Mouse (Mus musculus) erythroblast, embryonic 14.5 days (primary cell): ENCODE results near the gene Fbxo2. TPM values are rescaled to one million over a fixed set of nuclear protein-coding genes. Genes with fewer than 3 reads are reported as not detected.
"Not testable (repeated sequence)": the region's sequence is repeated elsewhere in the genome, so short reads cannot be mapped to it uniquely, and the experiment has no call there.

Source experiments
- H3K27me3 ChIP-seq: 2 replicates; pipeline ENCODE4 v1.6.1; 2012; ENCODE audit warnings: inconsistent platforms; ENCODE audit not compliant: control insufficient read depth
- H3K36me3 ChIP-seq: 2 replicates; pipeline ENCODE4 v1.6.1; 2012; ENCODE audit warnings: mild to moderate bottlenecking, inconsistent platforms; ENCODE audit not compliant: control insufficient read depth
- H3K4me1 ChIP-seq: 2 replicates; pipeline ENCODE4 v1.6.1; 2012; ENCODE audit warnings: inconsistent platforms; ENCODE audit not compliant: control insufficient read depth
- H3K4me3 ChIP-seq: replicated peaks from 2 replicates; pipeline ENCODE3; 2012; ENCODE audit warnings: moderate library complexity, mild to moderate bottlenecking, inconsistent platforms
- H3K9me3 ChIP-seq: 2 replicates; pipeline ENCODE4 v1.6.1; 2012; ENCODE audit warnings: low read length, inconsistent platforms, mixed read lengths; ENCODE audit not compliant: control insufficient read depth
- GATA1 ChIP-seq: IDR thresholded peaks from 2 replicates; pipeline ENCODE4 v1.6.1; 2012; ENCODE audit warnings: low read length, inconsistent platforms, mixed read lengths
- TAL1 ChIP-seq: IDR thresholded peaks from 3 replicates; pipeline ENCODE4 v1.6.1; 2012; ENCODE audit warnings: low read length, inconsistent platforms, mixed read lengths
- polyA plus RNA-seq: library from polyadenylated mRNA; stranded (reverse); fragments of >175 nt; gene quantifications from 2 replicates; pipeline ENCODE4 v1.2.3, GENCODE M21; 2012

The Fbxo2 gene
- not detected in 2 replicates for polyA plus RNA-seq

DNA sequence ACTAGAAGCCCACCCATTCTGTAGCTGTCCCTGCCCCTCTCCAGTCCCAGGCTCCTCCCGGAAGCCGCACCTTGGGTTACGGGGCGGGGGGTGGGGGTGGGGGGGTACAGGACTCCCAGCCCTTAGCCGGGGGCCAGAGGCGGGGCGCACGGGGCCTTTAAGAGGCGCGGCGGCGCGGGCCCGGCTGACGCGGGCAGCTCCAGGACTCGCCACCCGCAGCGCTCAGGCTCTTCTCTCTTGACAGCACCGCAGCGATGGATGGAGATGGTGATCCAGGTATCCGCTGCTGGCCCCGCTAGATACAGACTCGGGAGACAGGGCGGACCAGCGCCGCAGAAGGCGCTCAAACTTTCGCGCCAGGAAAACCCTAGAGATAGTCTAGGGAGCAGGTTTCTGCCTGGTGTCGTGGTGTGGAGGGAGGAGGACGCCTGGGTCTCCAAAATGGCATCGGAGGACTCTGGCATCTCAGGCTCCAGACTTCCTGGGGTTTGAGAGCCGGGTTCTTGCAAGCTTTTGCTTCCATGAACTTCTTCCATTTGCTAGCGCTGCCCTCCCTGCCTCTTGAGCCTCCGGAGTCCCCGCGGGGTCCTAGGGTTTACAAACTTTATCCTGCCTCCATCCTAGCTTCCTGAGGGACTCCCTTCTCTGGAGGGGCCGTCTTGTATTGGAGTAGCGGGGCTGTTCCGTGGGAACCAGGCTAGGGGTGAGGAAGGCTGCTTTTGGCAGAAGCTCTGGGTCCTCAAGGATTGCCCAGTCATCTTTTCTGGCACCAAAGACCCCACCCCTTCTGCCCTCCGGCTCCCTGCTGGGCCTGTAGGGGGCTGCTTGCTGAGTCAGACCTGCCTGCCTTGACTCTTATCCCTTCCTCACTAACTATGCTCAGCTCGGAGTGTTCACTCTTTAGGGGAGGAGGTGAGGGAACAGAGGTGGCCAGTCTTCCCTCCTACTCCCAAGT is at the start of gene Fbxo2, which contains the start of gene Fbxo44:
Gene Fbxo2 (plus strand): TSS at position 186 of the 955 bp plus-strand sequence.
Gene Fbxo44 (minus strand): TSS at position 47 of the 955 bp plus-strand sequence.
- Histone ChIP-seq H3K36me3 (no peaks in the 10 kb centered on the region), H3K4me1 (peaks cover 25% of the 10 kb centered on the region), H3K9me3 (peaks cover 6% of the 10 kb centered on the region; the same call in 1 of the 2 replicates), H3K4me3 (peak within 1 kb of the TSS; percentile 57), H3K27me3 (peaks cover 81% of the 10 kb centered on the region)
- TF ChIP-seq GATA1 = no peak
- TF ChIP-seq TAL1 = no peak

DNA sequence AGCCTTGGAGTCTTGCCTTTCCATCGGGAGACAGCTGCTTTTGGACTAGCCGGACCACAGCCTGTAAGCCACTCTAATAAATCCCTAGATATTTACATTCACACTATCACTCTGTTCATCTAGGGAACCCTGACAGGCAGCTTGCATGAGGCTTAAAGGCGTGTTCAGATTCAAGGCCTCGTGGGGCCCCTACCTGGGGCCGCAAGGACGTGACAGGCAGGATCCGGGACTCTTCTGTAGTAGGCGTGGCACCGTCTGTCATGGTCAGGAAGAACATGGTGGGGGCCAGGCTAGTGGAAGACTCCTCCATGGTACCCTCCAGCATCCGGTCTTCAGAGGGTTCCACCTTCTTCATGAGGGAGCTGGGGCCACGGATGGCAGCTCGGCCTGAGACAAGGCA is 47.9 kb upstream of the Fbxo2 start:
- no peaks in the 10 kb centered on the region for H3K36me3 ChIP-seq
- H3K4me1 ChIP-seq = peaks cover 3% of the 10 kb centered on the region; the same call in 1 of the 2 replicates

DNA sequence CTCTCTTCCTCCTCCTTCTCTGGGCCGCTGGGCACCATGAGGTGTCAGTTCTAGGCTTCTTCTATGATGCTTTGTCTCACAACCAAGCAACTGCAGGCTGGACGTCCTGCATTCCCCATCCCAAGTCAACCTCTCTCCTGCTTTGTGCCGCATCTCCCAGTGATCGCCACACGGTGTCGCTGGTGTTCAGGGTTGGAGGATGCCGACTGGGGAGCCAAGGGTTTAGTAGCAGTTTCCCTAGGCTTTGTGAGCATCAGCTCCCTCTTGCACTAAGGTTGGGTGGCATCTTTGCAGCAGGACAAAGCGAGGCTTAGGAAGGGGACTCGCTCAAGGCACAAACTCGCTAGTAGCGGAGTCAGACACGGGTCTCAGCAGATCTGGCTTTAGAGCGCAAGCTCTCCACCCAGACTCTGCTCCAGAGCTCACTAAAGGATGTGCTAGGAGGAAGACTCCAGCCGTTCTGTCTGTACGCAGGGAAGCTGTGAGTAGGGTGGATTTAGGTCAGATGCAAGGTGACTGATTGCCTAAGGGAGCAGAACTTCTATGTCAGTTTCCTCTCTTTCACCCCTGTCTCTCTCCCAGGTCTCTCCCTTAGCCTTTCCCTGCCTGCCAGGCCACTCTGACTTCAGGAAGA is 45.5 kb upstream of the Fbxo2 start:
- TF ChIP-seq TAL1 (no peak), GATA1 (no peak)
- Histone ChIP-seq H3K36me3 (no peaks in the 10 kb centered on the region), H3K4me1 (peaks cover 3% of the 10 kb centered on the region; the same call in 1 of the 2 replicates), H3K9me3 (peaks cover 7% of the 10 kb centered on the region), H3K27me3 (peaks cover 7% of the 10 kb centered on the region), H3K4me3 (no peak overlapping the region)

More for the DNA sequence above, 47.9 kb upstream of the Fbxo2 start:
- peaks cover 7% of the 10 kb centered on the region for H3K9me3 ChIP-seq
- no peak overlapping the region for H3K4me3 ChIP-seq
- TF ChIP-seq GATA1 (no peak), TAL1 (no peak)
- H3K27me3 ChIP-seq = peaks cover 16% of the 10 kb centered on the region

DNA sequence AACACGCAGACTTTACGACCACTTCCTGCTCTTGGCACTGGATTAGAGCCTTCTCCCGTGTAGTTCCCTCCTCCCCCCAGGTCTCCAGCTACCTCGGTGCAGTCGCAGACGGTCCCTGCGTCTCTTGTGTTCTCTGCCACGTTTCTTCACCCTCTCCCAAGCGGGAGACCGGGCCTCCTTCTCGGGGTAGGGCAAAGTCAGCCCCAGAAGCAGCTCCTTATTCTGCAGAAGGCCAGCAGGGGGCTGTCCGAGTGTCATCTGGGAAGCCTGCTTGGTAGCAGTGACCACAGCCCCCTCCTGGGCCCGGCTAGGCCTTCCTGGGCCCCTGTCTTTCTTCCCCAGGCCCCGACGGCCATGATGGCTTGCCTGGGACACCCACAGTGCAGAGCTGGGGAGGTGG is 45.0 kb upstream of the Fbxo2 start:
- Histone ChIP-seq H3K4me3 (no peak overlapping the region), H3K4me1 (peaks cover 3% of the 10 kb centered on the region; the same call in 1 of the 2 replicates), H3K9me3 (peaks cover 7% of the 10 kb centered on the region), H3K27me3 (peaks cover 7% of the 10 kb centered on the region), H3K36me3 (no peaks in the 10 kb centered on the region)
- TF ChIP-seq TAL1 (no peak), GATA1 (no peak)

DNA sequence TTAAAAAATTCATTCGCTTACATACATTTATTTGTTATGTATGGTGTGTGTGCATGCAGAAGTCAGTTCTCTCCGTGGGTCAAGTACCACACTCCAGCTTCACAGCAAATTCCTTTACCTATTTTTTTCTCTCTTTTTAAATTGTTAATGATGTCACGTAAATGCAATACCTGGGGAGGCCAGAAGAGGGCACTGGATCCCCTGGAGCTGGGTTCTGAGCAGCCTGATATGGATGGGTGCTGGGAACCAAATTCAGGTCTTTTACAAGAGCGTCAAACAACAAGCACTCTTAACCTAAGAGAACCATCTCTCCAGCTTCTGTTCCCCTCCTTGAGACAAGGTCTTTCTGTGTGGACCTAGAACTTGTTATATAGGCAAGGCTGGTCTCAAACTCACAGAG is 43.8 kb upstream of the Fbxo2 start:
- peaks cover 7% of the 10 kb centered on the region for H3K27me3 ChIP-seq
- peaks cover 7% of the 10 kb centered on the region for H3K9me3 ChIP-seq
- H3K36me3 ChIP-seq = no peaks in the 10 kb centered on the region
- no peak overlapping the region for H3K4me3 ChIP-seq
- peaks cover 3% of the 10 kb centered on the region; the same call in 1 of the 2 replicates for H3K4me1 ChIP-seq
- TF ChIP-seq TAL1 (no peak), GATA1 (no peak)

DNA sequence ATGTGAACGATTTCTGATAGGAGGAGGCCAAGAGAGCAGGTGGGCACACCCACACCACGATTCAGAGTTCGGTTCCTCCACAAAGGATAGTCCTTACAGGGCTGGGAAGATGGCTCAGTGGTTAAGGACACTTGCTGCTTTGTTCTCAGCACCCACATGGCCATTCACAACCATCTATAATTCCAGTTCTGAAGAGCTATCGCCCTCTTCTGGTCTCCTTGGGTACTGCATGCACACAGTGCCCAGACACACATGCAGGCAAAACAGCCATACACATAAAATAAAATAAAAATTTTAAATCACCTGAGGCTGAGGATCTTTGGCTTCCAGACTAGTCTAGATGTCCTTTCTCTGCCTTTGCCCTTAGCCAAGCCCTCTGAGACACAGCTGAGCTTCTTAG is 43.0 kb upstream of the Fbxo2 start:
- Histone ChIP-seq H3K36me3 (no peaks in the 10 kb centered on the region), H3K27me3 (peaks cover 7% of the 10 kb centered on the region), H3K9me3 (peaks cover 7% of the 10 kb centered on the region), H3K4me3 (no peak overlapping the region), H3K4me1 (peaks cover 3% of the 10 kb centered on the region; the same call in 1 of the 2 replicates)
- TF ChIP-seq TAL1 = no peak
- TF ChIP-seq GATA1 = no peak

DNA sequence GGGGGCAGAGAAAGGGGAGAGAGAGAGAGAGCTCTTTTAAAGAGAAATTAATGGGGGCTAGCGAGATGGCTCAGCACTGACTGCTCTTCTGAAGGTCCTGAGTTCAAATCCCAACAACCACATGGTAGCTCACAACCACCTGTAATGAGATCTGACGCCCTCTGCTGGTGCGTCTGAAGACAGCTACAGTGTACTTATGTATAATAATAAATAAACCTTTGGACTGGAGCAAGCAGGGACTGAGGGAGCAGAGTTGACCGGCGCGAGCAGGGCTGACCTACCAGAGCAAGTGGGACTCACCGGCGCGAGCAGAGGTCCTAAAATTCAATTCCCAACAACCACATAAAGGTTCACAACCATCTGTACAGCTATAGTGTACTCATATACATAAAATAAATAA is 40.8 kb upstream of the Fbxo2 start:
- not testable (repeated sequence) for H3K27me3 ChIP-seq, H3K4me1 ChIP-seq, H3K4me3 ChIP-seq, H3K9me3 ChIP-seq, H3K36me3 ChIP-seq

DNA sequence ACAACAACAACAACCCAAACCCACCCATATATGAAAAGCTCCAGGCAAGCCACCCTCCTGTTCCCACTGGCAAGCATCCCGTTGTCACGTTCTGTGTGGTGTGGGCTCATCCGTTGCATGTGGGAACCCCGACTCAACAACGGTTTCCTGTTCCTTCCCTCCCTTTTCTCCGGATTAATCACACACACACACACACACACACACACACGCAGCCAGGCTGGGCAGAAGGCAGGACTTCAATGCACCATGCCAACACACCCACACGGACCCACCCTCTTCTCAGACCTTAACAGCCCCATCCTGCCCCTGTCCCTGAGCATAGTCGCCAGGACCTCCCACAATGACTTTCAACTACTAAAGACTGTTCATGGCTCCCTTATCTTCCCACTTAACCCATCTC is 39.9 kb upstream of the Fbxo2 start:
- Histone ChIP-seq H3K4me1 (peaks cover 1% of the 10 kb centered on the region; the same call in 1 of the 2 replicates), H3K27me3 (peaks cover 2% of the 10 kb centered on the region), H3K36me3 (no peaks in the 10 kb centered on the region), H3K4me3 (no peak overlapping the region), H3K9me3 (peaks cover 7% of the 10 kb centered on the region)
- TF ChIP-seq GATA1 (no peak), TAL1 (no peak)

DNA sequence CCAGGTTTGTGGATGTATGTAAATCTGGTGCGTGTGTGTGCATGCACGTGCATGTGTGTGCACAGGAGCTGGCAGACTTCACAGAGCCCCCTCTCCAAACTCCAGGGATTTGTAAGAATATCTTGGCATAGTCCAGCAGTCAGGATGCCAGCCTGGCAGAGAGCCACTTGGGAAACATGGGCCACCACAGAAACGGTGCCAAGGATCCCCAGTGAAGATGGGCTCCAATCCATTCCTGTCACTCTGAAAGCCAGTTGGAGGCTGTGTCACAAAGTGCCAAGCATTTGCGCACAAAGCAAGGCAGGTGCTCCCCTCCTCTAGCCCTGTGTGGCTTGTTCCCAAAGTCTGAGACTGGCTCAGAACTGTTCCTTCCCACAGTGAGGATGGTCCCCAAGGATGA is 39.1 kb upstream of the Fbxo2 start:
- no peaks in the 10 kb centered on the region for H3K27me3 ChIP-seq
- no peaks in the 10 kb centered on the region for H3K36me3 ChIP-seq
- no peaks in the 10 kb centered on the region for H3K4me1 ChIP-seq
- H3K4me3 ChIP-seq = no peak overlapping the region
- TF ChIP-seq TAL1 (no peak), GATA1 (no peak)
- peaks cover 7% of the 10 kb centered on the region for H3K9me3 ChIP-seq
